ENCODE assay signal across 8 mouse cellular contexts in genomic region chr11:62601732-62602618, GRCm38 (mm10). TPM values are rescaled to one million over a fixed set of nuclear protein-coding genes. Genes with fewer than 3 reads are reported as not detected.
DNase-seq lines count a peak whose midpoint lies in the region; ATAC-seq lines count a peak whose summit lies in the region.

No protein-coding gene starts in this region.

- H3K4me2 ChIP-seq in liver, embryonic 13.5 days = peak overlapping the region; percentile 77

- H3K9ac ChIP-seq in liver, embryonic 13.5 days = peak overlapping the region; percentile 93

- intact Hi-C loops in gastrocnemius, postnatal 14 days (cut with DNase I; ENCODE audit: low total_unique reads) = no loop called here

- no peak for ATAC-seq in liver, embryonic 13.5 days (ENCODE audit: low read depth)

- peaks cover 35% of the 10 kb centered on the region for H3K4me1 ChIP-seq in forebrain, embryonic 10.5 days
- peaks cover 40% of the 10 kb centered on the region for H3K4me1 ChIP-seq in liver, embryonic 13.5 days (replicated peaks)

- WGBS in forebrain, embryonic 10.5 days = 14% methylated on average over 17 of the region's 17 CpGs
- WGBS in liver, embryonic 13.5 days (ENCODE audit: insufficient replicate concordance) = 11% methylated on average over 17 of the region's 17 CpGs

- H3K27ac ChIP-seq in forebrain, embryonic 10.5 days = peak overlapping the region; percentile 99
- H3K27ac ChIP-seq in liver, embryonic 13.5 days = peak overlapping the region; percentile 95

- peak overlapping the region; percentile 91 for H3K4me3 ChIP-seq in forebrain, embryonic 10.5 days
- peak overlapping the region; percentile 82 for H3K4me3 ChIP-seq in liver, embryonic 13.5 days (replicated peaks)

- H3K36me3 ChIP-seq in forebrain, embryonic 10.5 days (replicated peaks) = peaks cover 41% of the 10 kb centered on the region
- peaks cover 40% of the 10 kb centered on the region for H3K36me3 ChIP-seq in liver, embryonic 13.5 days

- no peaks in the 10 kb centered on the region for H3K9me3 ChIP-seq in forebrain, embryonic 10.5 days
- H3K9me3 ChIP-seq in liver, embryonic 13.5 days (replicated peaks) = no peaks in the 10 kb centered on the region

- H3K27me3 ChIP-seq in forebrain, embryonic 10.5 days (ENCODE audit: poor library complexity, severe bottlenecking) = no peaks in the 10 kb centered on the region
- no peaks in the 10 kb centered on the region for H3K27me3 ChIP-seq in liver, embryonic 13.5 days

- peak; percentile 84 for DNase-seq in heart, adult 11 months
- DNase-seq in heart, adult 18-20 months = no peak
- DNase-seq in CD4-positive helper T cell, adult 2 months (ENCODE audit: low read depth, low spot score) = peak; percentile 24
- DNase-seq in forebrain, embryonic 10.5 days (ENCODE audit: extremely low spot score, low spot score) = no peak
- no peak for DNase-seq in liver, embryonic 13.5 days
- no peak for DNase-seq in gastrocnemius, postnatal 14 days
- no peak for DNase-seq in adrenal gland, adult 2 months
- DNase-seq in thymus, postnatal 14 days = no peak

RNA-seq across cellular contexts. Expression of gene Trpv2, which starts 27.7 kb away (rescaled TPM):
- 1 to 10 TPM; 3.0 TPM for total RNA-seq in heart, adult 18-20 months (2021)
- polyA plus RNA-seq in forebrain, embryonic 10.5 days (2016; fragmentation: Nextera tagmentation; extraction: Ambion mirVana) = 2.1 and 2.5 TPM in 2 replicates
- 6.6 and 7.2 TPM in 2 replicates for polyA plus RNA-seq in liver, embryonic 13.5 days (2015; fragmentation: Nextera tagmentation; extraction: Ambion mirVana)
- 1 to 10 TPM; 1.7 to 2.4 TPM for total RNA-seq in gastrocnemius, postnatal 14 days (2021)
- 1 to 10 TPM; 2.7 to 4.2 TPM for total RNA-seq in adrenal gland, adult 2 months (2021)
- 2.7 and 3.9 TPM in 2 replicates for polyA plus RNA-seq in adrenal gland, adult 2 months (2012; rRNA removed)

RNA-seq across cellular contexts. Expression of gene Lrrc75a, which starts 46.3 kb away (rescaled TPM):
- total RNA-seq in heart, adult 18-20 months (2021) = 1 to 10 TPM; 3.2 to 4.3 TPM
- polyA plus RNA-seq in forebrain, embryonic 10.5 days (2016; fragmentation: Nextera tagmentation; extraction: Ambion mirVana) = 9.1 and 10.0 TPM in 2 replicates
- 1.3 and 1.4 TPM in 2 replicates for polyA plus RNA-seq in liver, embryonic 13.5 days (2015; fragmentation: Nextera tagmentation; extraction: Ambion mirVana)
- 1 to 10 TPM; 7.2 to 8.8 TPM for total RNA-seq in gastrocnemius, postnatal 14 days (2021)
- 10 to 100 TPM; 17.5 to 40.5 TPM for total RNA-seq in adrenal gland, adult 2 months (2021)
- 46.9 and 73.5 TPM in 2 replicates for polyA plus RNA-seq in adrenal gland, adult 2 months (2012; rRNA removed)

RNA-seq across cellular contexts. Expression of gene Mmgt2, which starts 46.5 kb away (rescaled TPM):
- 1 to 10 TPM; 5.4 to 7.1 TPM for total RNA-seq in heart, adult 18-20 months (2021)
- 38.6 and 39.0 TPM in 2 replicates for polyA plus RNA-seq in forebrain, embryonic 10.5 days (2016; fragmentation: Nextera tagmentation; extraction: Ambion mirVana)
- 12.2 and 12.3 TPM in 2 replicates for polyA plus RNA-seq in liver, embryonic 13.5 days (2015; fragmentation: Nextera tagmentation; extraction: Ambion mirVana)
- 1 to 10 TPM; 5.5 to 7.8 TPM for total RNA-seq in gastrocnemius, postnatal 14 days (2021)
- total RNA-seq in adrenal gland, adult 2 months (2021) = 10 to 100 TPM; 34.5 to 47.3 TPM
- polyA plus RNA-seq in adrenal gland, adult 2 months (2012; rRNA removed) = 87.2 and 88.1 TPM in 2 replicates

RNA-seq across cellular contexts. Expression of gene Ubb, which starts 51.0 kb away (rescaled TPM):
- 100 to 1,000 TPM; 599 to 655 TPM for total RNA-seq in heart, adult 18-20 months (2021)
- 3,270 and 3,283 TPM in 2 replicates for polyA plus RNA-seq in forebrain, embryonic 10.5 days (2016; fragmentation: Nextera tagmentation; extraction: Ambion mirVana)
- polyA plus RNA-seq in liver, embryonic 13.5 days (2015; fragmentation: Nextera tagmentation; extraction: Ambion mirVana) = 1,519 and 1,558 TPM in 2 replicates
- total RNA-seq in gastrocnemius, postnatal 14 days (2021) = 1,000 to 10,000 TPM; 1,001 to 1,005 TPM
- 1,000 to 10,000 TPM; 1,385 to 1,758 TPM for total RNA-seq in adrenal gland, adult 2 months (2021)
- polyA plus RNA-seq in adrenal gland, adult 2 months (2012; rRNA removed) = 1,114 and 1,206 TPM in 2 replicates

Comparison
In these comparisons a context has a peak if more than half of its experiments do, and no peak if none do; other contexts are left out.
1. DNase-seq: peak in heart, adult 11 months (single experiment) and CD4-positive helper T cell, adult 2 months (single experiment); none in heart, adult 18-20 months (0 of 2), forebrain, embryonic 10.5 days (single experiment), liver, embryonic 13.5 days (single experiment), gastrocnemius, postnatal 14 days (single experiment), adrenal gland, adult 2 months (single experiment) and thymus, postnatal 14 days (single experiment).
2. RNA of gene Mmgt2, which starts 46.5 kb away (total RNA-seq): 34.5 to 47.3 TPM in adrenal gland, adult 2 months; 5.5 to 7.8 TPM in gastrocnemius, postnatal 14 days and 5.4 to 7.1 TPM in heart, adult 18-20 months; every median in the first group is over 4 times any median in the second.